Mouse (Mus musculus) embryonic facial prominence, embryonic 12.5 days (tissue): Measurements from ENCODE around the gene Ldlrad3. TPM values are rescaled to one million over a fixed set of nuclear protein-coding genes. Genes with fewer than 3 reads are reported as not detected.
A peak's percentile ranks its signal among the peaks of the same experiment; 100 is the strongest.

Experiments
- ATAC-seq: fragments of 200-750 bp; cut with Nextera tagmentation; 2 replicates; pipeline ENCODE4 v1.8.0; 2017; ENCODE audit not compliant: insufficient number of reproducible peaks, insufficient read depth, low FRiP score, low TSS enrichment
- H3K27ac ChIP-seq: fragments of 300-500 bp; sonication (generic); 2 replicates; pipeline ENCODE4 v1.5.1; 2016; ENCODE audit warnings: mild to moderate bottlenecking
- H3K27me3 ChIP-seq: fragments of 300-500 bp; sonication (generic); 2 replicates; pipeline ENCODE4 v1.6.1; 2016; ENCODE audit warnings: mild to moderate bottlenecking, moderate library complexity
- H3K36me3 ChIP-seq: fragments of 300-500 bp; sonication (generic); 2 replicates; pipeline ENCODE4 v1.6.1; 2016; ENCODE audit warnings: mild to moderate bottlenecking
- H3K4me1 ChIP-seq: fragments of 300-500 bp; sonication (generic); 2 replicates; pipeline ENCODE4 v1.6.1; 2016
- H3K4me2 ChIP-seq: fragments of 300-500 bp; sonication (generic); replicated peaks from 2 replicates; pipeline ENCODE4 v1.6.1; 2016; ENCODE audit warnings: mild to moderate bottlenecking, moderate library complexity
- H3K4me3 ChIP-seq: fragments of 300-500 bp; sonication (generic); 2 replicates; pipeline ENCODE4 v1.5.1; 2016; ENCODE audit warnings: mild to moderate bottlenecking
- H3K9ac ChIP-seq: fragments of 300-500 bp; sonication (generic); 2 replicates; pipeline ENCODE4 v1.6.1; 2016; ENCODE audit warnings: mild to moderate bottlenecking, moderate library complexity
- H3K9me3 ChIP-seq: fragments of 300-500 bp; sonication (generic); 2 replicates; pipeline ENCODE4 v1.6.1; 2016; ENCODE audit warnings: mild to moderate bottlenecking, moderate library complexity
- WGBS: fragments of 180-500 bp; shearing (Covaris S2); methylation state at CpG from one replicate; pipeline ENCODE4 v1.1.7; 2016; 5-methylcytosine and 5-hydroxymethylcytosine counted together
- polyA plus RNA-seq: library from polyadenylated mRNA; unstranded; fragments of >200 nt; fragmentation: Nextera tagmentation; extraction: Ambion mirVana; gene quantifications from 2 replicates; pipeline ENCODE4 v1.2.1, GENCODE M21; 2016

Ldlrad3 gene
- polyA plus RNA-seq, 1 experiment from 2014 or later, result 55.7 TPM

- Histone ChIP-seq H3K27ac (no peak overlapping the region), H3K9ac (no peak overlapping the region), H3K4me3 (no peak overlapping the region), H3K4me1 (peaks cover 50% of the 10 kb centered on the region), H3K9me3 (no peaks in the 10 kb centered on the region), H3K36me3 (no peaks in the 10 kb centered on the region), H3K4me2 (no peak overlapping the region), H3K27me3 (no peaks in the 10 kb centered on the region)
- 86% methylated on average over 2 of the region's 2 CpGs for WGBS
- no peak for ATAC-seq
Observed at GRCm38 (mm10) chr2:102141199-102141598, 45.0 kb downstream of the Ldlrad3 start.

GRCm38 (mm10) chr2:102137922-102138321 is 48.3 kb downstream of the Ldlrad3 start:
- Histone ChIP-seq H3K4me2 (no peak overlapping the region), H3K27ac (peak overlapping the region; percentile 51; the same call in 1 of the 2 replicates), H3K4me3 (no peak overlapping the region), H3K9ac (no peak overlapping the region), H3K9me3 (no peaks in the 10 kb centered on the region), H3K36me3 (no peaks in the 10 kb centered on the region), H3K4me1 (peaks cover 59% of the 10 kb centered on the region), H3K27me3 (no peaks in the 10 kb centered on the region)
- 0 out of 2 replicates have a peak, but pooled peaks have one; percentile 17 for ATAC-seq
- 32% methylated on average over 6 of the region's 6 CpGs for WGBS

GRCm38 (mm10) chr2:102136184-102136583 is 50.0 kb downstream of the Ldlrad3 start:
- Histone ChIP-seq H3K4me1 (peaks cover 58% of the 10 kb centered on the region), H3K9me3 (no peaks in the 10 kb centered on the region), H3K27ac (no peak overlapping the region), H3K36me3 (no peaks in the 10 kb centered on the region), H3K27me3 (no peaks in the 10 kb centered on the region), H3K4me2 (no peak overlapping the region), H3K4me3 (no peak overlapping the region), H3K9ac (no peak overlapping the region)
- WGBS, result 75% methylated on average over 3 of the region's 3 CpGs
- ATAC-seq, result no peak

- Histone ChIP-seq H3K27ac (no peak overlapping the region), H3K9me3 (no peaks in the 10 kb centered on the region), H3K4me2 (no peak overlapping the region), H3K27me3 (no peaks in the 10 kb centered on the region), H3K36me3 (no peaks in the 10 kb centered on the region), H3K9ac (no peak overlapping the region), H3K4me1 (peaks cover 50% of the 10 kb centered on the region), H3K4me3 (no peak overlapping the region)
- no peak for ATAC-seq
- WGBS, result 82% methylated on average over 9 of the region's 9 CpGs
Observed at GRCm38 (mm10) chr2:102134510-102135262, 51.5 kb downstream of the Ldlrad3 start.

- no peak overlapping the region for H3K4me3 ChIP-seq
- H3K27ac ChIP-seq, result 0 out of 2 replicates have a peak overlapping the region, but pooled peaks have one; percentile 2
- no peak for ATAC-seq
- peaks cover 49% of the 10 kb centered on the region for H3K4me1 ChIP-seq
- no peaks in the 10 kb centered on the region for H3K27me3 ChIP-seq
- 33% methylated on average over 10 of the region's 10 CpGs for WGBS
- H3K9ac ChIP-seq, result no peak overlapping the region
- H3K9me3 ChIP-seq, result no peaks in the 10 kb centered on the region
- H3K36me3 ChIP-seq, result no peaks in the 10 kb centered on the region
- H3K4me2 ChIP-seq, result no peak overlapping the region
Observed at GRCm38 (mm10) chr2:102132945-102133558, 53.1 kb downstream of the Ldlrad3 start.

GRCm38 (mm10) chr2:102130198-102130845 is 55.9 kb downstream of the Ldlrad3 start:
- WGBS, result 80% methylated on average over 8 of the region's 8 CpGs
- H3K4me1 ChIP-seq, result peaks cover 43% of the 10 kb centered on the region
- H3K27me3 ChIP-seq, result no peaks in the 10 kb centered on the region
- H3K36me3 ChIP-seq, result no peaks in the 10 kb centered on the region
- no peak overlapping the region for H3K4me3 ChIP-seq
- no peak overlapping the region for H3K27ac ChIP-seq
- no peak for ATAC-seq
- no peak overlapping the region for H3K9ac ChIP-seq
- H3K4me2 ChIP-seq, result no peak overlapping the region
- no peaks in the 10 kb centered on the region for H3K9me3 ChIP-seq

GRCm38 (mm10) chr2:102129235-102129634 is 57.0 kb downstream of the Ldlrad3 start:
- WGBS, result 83% methylated on average over 4 of the region's 4 CpGs
- Histone ChIP-seq H3K36me3 (no peaks in the 10 kb centered on the region), H3K4me3 (no peak overlapping the region), H3K4me1 (peaks cover 40% of the 10 kb centered on the region), H3K9me3 (no peaks in the 10 kb centered on the region), H3K4me2 (no peak overlapping the region), H3K9ac (no peak overlapping the region), H3K27ac (peak overlapping the region; percentile 2; the same call in 1 of the 2 replicates), H3K27me3 (no peaks in the 10 kb centered on the region)
- no peak for ATAC-seq

GRCm38 (mm10) chr2:102128500-102129030 is 57.6 kb downstream of the Ldlrad3 start:
- no peaks in the 10 kb centered on the region for H3K36me3 ChIP-seq
- no peak overlapping the region for H3K4me2 ChIP-seq
- no peak overlapping the region for H3K4me3 ChIP-seq
- peaks cover 40% of the 10 kb centered on the region for H3K4me1 ChIP-seq
- 60% methylated on average over 14 of the region's 14 CpGs for WGBS
- 0 out of 2 replicates have a peak overlapping the region, but pooled peaks have one; percentile 2 for H3K27ac ChIP-seq
- no peaks in the 10 kb centered on the region for H3K27me3 ChIP-seq
- no peak overlapping the region for H3K9ac ChIP-seq
- no peaks in the 10 kb centered on the region for H3K9me3 ChIP-seq
- ATAC-seq, result no peak

GRCm38 (mm10) chr2:102127791-102128387 is 58.3 kb downstream of the Ldlrad3 start:
- Histone ChIP-seq H3K27ac (no peak overlapping the region), H3K4me1 (peaks cover 37% of the 10 kb centered on the region)
- no peak for ATAC-seq

GRCm38 (mm10) chr2:102127221-102127620 is 59.0 kb downstream of the Ldlrad3 start:
- Histone ChIP-seq H3K9me3 (no peaks in the 10 kb centered on the region), H3K4me1 (peaks cover 40% of the 10 kb centered on the region), H3K36me3 (no peaks in the 10 kb centered on the region), H3K27ac (no peak overlapping the region), H3K4me2 (no peak overlapping the region), H3K27me3 (no peaks in the 10 kb centered on the region), H3K4me3 (no peak overlapping the region), H3K9ac (no peak overlapping the region)
- WGBS, result 64% methylated on average over 9 of the region's 9 CpGs
- no peak for ATAC-seq

More at GRCm38 (mm10) chr2:102127791-102128387, 58.3 kb downstream of the Ldlrad3 start:
- no peaks in the 10 kb centered on the region for H3K9me3 ChIP-seq
- no peak overlapping the region for H3K4me3 ChIP-seq
- 72% methylated on average over 8 of the region's 8 CpGs for WGBS
- no peak overlapping the region for H3K9ac ChIP-seq
- H3K36me3 ChIP-seq, result no peaks in the 10 kb centered on the region
- no peak overlapping the region for H3K4me2 ChIP-seq
- H3K27me3 ChIP-seq, result no peaks in the 10 kb centered on the region

GRCm38 (mm10) chr2:102126076-102126475 is 60.1 kb downstream of the Ldlrad3 start:
- H3K36me3 ChIP-seq, result no peaks in the 10 kb centered on the region
- peaks cover 48% of the 10 kb centered on the region for H3K4me1 ChIP-seq
- no peaks in the 10 kb centered on the region for H3K9me3 ChIP-seq
- H3K9ac ChIP-seq, result no peak overlapping the region
- H3K4me2 ChIP-seq, result no peak overlapping the region
- H3K27ac ChIP-seq, result no peak overlapping the region
- ATAC-seq, result no peak
- WGBS, result 93% methylated on average over 7 of the region's 7 CpGs
- no peak overlapping the region for H3K4me3 ChIP-seq
- no peaks in the 10 kb centered on the region for H3K27me3 ChIP-seq
